Mouse (Mus musculus) CH12.LX (cell line): ENCODE results near the gene Fig4.

Experiments
- CTCF ChIP-seq, 2 experiments: IDR thresholded peaks in 1 of 2; conservative IDR thresholded peaks in 1 of 2; 2 replicates each; pipeline ENCODE4 v1.5.1; 2011 to 2012; ENCODE audit warnings: low read depth in 2 of 2, low read length in 2 of 2, improper control_type of control experiment in 1 of 2, inconsistent platforms in 1 of 2, mild to moderate bottlenecking in 1 of 2, moderate library complexity in 1 of 2
- ELF1 ChIP-seq: IDR thresholded peaks from 2 replicates; pipeline ENCODE4 v1.6.1; 2014; ENCODE audit warnings: low read depth, mild to moderate bottlenecking, inconsistent platforms, low read length, improper control_type of control experiment
- HCFC1 ChIP-seq: IDR thresholded peaks from 2 replicates; pipeline ENCODE4 v1.6.1; 2012; ENCODE audit warnings: low read depth, mild to moderate bottlenecking, inconsistent platforms, low read length, improper control_type of control experiment
- MEF2A ChIP-seq: IDR thresholded peaks from 2 replicates; pipeline ENCODE4 v1.6.1; 2014; ENCODE audit warnings: low read depth, mild to moderate bottlenecking, inconsistent platforms, low read length, improper control_type of control experiment, borderline replicate concordance
- NELFE ChIP-seq: IDR thresholded peaks from 2 replicates; pipeline ENCODE4 v1.6.1; 2011; ENCODE audit warnings: low read depth, low read length, improper control_type of control experiment
- POLR2A ChIP-seq: IDR thresholded peaks from 2 replicates; pipeline ENCODE4 v1.6.1; 2011; ENCODE audit warnings: low read depth, mild to moderate bottlenecking, improper control_type of control experiment, low read length

DNA sequence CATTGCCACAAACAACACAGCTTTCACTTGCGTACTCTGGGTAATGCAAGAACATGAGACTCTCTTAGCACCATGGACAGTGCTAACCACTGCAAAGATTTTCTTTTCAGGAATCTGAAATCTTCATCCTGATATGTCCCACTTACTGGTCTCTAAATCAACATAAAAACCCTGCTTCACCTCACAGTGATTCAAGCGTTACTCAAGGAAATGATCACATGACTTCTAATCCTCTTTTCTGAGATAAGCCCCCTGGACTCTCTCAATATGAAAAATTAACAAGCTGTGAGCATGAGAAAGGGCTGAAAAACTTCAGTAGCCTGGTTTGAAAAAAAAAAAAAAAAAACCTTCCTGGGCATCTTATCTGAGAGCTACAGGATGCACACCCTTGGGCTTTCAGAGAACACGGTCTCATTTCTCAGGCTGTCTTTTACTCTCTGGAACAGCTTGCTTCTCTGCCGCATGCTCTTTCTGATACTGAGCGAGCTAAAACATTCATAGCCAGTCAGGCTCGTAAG is 94.1 kb downstream of the Fig4 start:
- TF ChIP-seq POLR2A = no peak
- no peak for TF ChIP-seq CTCF (conservative IDR thresholded peaks at IDR 0.05 in 1 of 2, IDR thresholded peaks at IDR 0.05 in 1 of 2; ENCODE audit: low read depth in 2 of 2, low read length in 2 of 2)
- no peak for TF ChIP-seq ELF1
- no peak for TF ChIP-seq NELFE
- TF ChIP-seq HCFC1 = no peak
- no peak for TF ChIP-seq MEF2A
